Mouse (Mus musculus) naive thymus-derived CD4-positive, alpha-beta T cell, adult 5 months (primary cell): ENCODE results near the gene Cphx1. TPM values are rescaled to one million over a fixed set of nuclear protein-coding genes. Genes with fewer than 3 reads are reported as not detected.

Experiments used
- polyA plus RNA-seq: library from polyadenylated mRNA; unstranded; fragments of 100-300 nt; shearing (Covaris generic); gene quantifications from one replicate; pipeline ENCODE4 v1.2.1, GENCODE M21; 2017

Gene Cphx1
- not detected for polyA plus RNA-seq

GRCm38 (mm10) chr14:25938004-25938403 is at the start of gene Cphx1:
Gene Cphx1, plus strand, starts transcription at chr14:25938304.

GRCm38 (mm10) chr14:25903000-25903399 is 35.1 kb upstream of the Cphx1 start, which contains the start of gene Plac9a:
Gene Plac9a, minus strand, starts transcription at chr14:25903100.

DNA sequence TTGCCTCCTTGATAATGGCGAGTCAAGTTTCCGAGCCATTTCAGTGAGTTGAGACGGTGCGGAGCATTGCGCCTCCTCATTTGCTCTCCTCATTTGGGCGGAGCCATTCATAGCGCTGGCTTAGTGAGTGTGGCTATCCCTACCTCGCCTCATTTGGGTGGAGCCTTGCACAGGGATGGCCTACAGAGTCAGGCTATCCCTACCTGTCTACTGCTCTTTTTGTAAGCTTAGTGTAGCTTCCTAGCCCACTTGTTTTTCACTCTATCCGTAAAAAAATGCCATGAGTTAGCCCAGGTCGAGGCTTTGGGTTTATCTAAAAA is 10.6 kb upstream of the Cphx1 start, which contains the start of gene Tmem254a:
Gene Tmem254a (minus strand): TSS at position 111 of the 320 bp plus-strand sequence.

DNA sequence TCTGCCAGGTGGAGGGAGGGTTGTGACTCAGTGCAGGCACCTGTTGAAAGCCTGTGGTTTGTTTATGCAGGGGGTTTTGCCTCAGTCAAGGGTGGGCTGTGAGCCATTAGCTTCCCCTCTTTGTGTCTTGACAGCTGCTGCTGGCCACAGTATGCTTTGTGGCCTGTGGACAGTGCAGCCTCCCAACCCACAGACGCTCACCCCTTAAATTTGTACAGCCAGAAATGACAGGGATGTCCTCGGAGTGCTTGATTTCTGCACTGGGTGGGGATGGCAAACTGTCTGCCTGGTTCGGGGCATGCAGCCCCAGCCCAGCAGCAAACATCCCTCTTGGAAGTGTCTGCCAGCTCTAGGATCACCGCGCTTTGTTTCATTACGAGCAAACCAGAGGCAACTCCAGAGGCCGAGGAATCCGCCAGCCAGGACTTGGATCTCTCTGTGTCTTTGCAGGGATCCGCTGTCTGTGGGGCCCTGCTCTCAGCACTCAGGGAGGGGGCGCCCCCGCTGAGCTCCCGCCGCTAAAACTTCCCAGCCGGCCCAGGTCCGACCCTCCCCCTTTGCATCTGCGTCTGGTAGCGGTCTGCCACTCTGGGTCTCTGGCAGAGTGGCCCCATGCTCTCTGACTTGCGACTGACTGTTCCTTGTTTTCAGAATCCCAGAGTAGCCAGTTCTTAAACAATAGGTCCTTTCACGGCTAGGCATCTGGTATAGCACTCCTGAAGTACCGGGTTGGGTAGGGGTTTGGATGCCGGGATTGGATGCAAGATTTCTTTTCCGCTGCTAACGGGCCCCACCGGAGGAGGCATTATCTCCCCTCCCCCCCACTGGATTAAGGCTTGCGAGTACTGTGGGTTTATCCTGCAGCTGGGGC is 40.5 kb downstream of the Cphx1 start, which contains the start of gene Duxbl1:
Gene Duxbl1 (plus strand): TSS at position 207 of the 871 bp plus-strand sequence.

Other genes starting within 250 kb of the Cphx1 start
- 36.8 TPM for gene Ppif, start 244.2 kb upstream of the Cphx1 start, polyA plus RNA-seq
- gene Zcchc24, start 169.3 kb upstream of the Cphx1 start, polyA plus RNA-seq = 2.8 TPM
- gene Anxa11, start 96.1 kb upstream of the Cphx1 start, polyA plus RNA-seq = 38.8 TPM
- gene Plac9a, start 35.2 kb upstream of the Cphx1 start, polyA plus RNA-seq = not detected
- gene Tmem254a, start 10.6 kb upstream of the Cphx1 start, polyA plus RNA-seq = 1.1 TPM
- not detected for gene Duxbl1, start 40.3 kb downstream of the Cphx1 start, polyA plus RNA-seq
- not detected for gene Gm9780, start 104.4 kb downstream of the Cphx1 start, polyA plus RNA-seq
- 26.1 TPM for gene Tmem254c, start 129.1 kb downstream of the Cphx1 start, polyA plus RNA-seq
- not detected for gene Cphx2, start 143.2 kb downstream of the Cphx1 start, polyA plus RNA-seq
- not detected for gene Cphx3, start 144.0 kb downstream of the Cphx1 start, polyA plus RNA-seq
- gene Duxbl2, start 180.0 kb downstream of the Cphx1 start, polyA plus RNA-seq = not detected
- not detected for gene Plac9b, start 244.2 kb downstream of the Cphx1 start, polyA plus RNA-seq